Mouse (Mus musculus): ENCODE results near the gene Slc52a3. TPM values are rescaled to one million over a fixed set of nuclear protein-coding genes. Genes with fewer than 3 reads are reported as not detected.
A peak's percentile ranks its signal among the peaks of the same experiment; 100 is the strongest.

Gene Slc52a3
- polyA plus RNA-seq, 1 experiment: 0.08 TPM

DNA sequence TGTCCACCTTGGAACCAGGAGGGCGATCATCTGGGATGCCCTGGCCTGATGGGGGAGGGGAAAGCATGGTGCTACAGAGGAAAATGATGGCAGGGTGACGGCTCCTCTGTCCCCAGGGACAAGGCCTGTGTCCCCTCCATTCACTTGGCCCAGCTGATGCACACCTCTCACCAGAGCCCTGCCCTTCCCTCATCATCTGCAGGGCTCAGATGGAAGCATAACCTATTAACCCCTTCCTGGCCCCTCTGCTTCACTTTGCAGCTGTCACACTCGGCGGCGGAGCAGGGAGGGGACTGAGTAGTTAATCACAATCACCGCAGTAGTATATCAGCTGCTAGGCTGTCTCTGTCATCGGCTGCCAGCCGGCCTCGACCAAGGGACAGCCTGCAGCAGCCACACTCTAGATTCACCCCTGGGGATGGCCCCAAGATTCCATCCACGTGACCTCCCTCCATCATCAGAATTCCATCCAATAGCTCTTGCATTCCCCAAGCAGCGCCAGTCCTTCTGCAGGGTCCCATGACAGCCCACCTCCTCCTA is 28.6 kb downstream of the Slc52a3 start:
- Histone ChIP-seq H3K79me2 (ENCODE audit: control insufficient read depth, insufficient read depth) (no peaks in the 10 kb centered on the region), H3K36me3 (ENCODE audit: control insufficient read depth, insufficient read depth) (no peaks in the 10 kb centered on the region), H3K27me3 (ENCODE audit: control insufficient read depth, insufficient read depth, insufficient read length) (peaks cover 34% of the 10 kb centered on the region), H3ac (ENCODE audit: control insufficient read depth, insufficient read length, low read depth) (no peak overlapping the region), H3K79me3 (ENCODE audit: low read depth) (no peaks in the 10 kb centered on the region), H3K4me3 (ENCODE audit: insufficient read depth, poor library complexity, severe bottlenecking) (no peak overlapping the region)
- no peak for TF ChIP-seq MYOD1 (IDR thresholded peaks at IDR 0.05; ENCODE audit: control insufficient read depth, insufficient read length, low read depth)
- TF ChIP-seq MYOG (IDR thresholded peaks at IDR 0.05; ENCODE audit: control insufficient read depth, extremely low read depth, insufficient read length): no peak
- TF ChIP-seq USF1 (IDR thresholded peaks at IDR 0.05; ENCODE audit: low read depth): no peak
- TF ChIP-seq MAX (IDR thresholded peaks at IDR 0.05): no peak
- TF ChIP-seq FOSL1 (IDR thresholded peaks at IDR 0.05; ENCODE audit: insufficient read depth, low read length, poor library complexity, severe bottlenecking): no peak
- TF ChIP-seq CTCF (IDR thresholded peaks at IDR 0.05; ENCODE audit: control insufficient read depth, insufficient read depth, insufficient read length): no peak

DNA sequence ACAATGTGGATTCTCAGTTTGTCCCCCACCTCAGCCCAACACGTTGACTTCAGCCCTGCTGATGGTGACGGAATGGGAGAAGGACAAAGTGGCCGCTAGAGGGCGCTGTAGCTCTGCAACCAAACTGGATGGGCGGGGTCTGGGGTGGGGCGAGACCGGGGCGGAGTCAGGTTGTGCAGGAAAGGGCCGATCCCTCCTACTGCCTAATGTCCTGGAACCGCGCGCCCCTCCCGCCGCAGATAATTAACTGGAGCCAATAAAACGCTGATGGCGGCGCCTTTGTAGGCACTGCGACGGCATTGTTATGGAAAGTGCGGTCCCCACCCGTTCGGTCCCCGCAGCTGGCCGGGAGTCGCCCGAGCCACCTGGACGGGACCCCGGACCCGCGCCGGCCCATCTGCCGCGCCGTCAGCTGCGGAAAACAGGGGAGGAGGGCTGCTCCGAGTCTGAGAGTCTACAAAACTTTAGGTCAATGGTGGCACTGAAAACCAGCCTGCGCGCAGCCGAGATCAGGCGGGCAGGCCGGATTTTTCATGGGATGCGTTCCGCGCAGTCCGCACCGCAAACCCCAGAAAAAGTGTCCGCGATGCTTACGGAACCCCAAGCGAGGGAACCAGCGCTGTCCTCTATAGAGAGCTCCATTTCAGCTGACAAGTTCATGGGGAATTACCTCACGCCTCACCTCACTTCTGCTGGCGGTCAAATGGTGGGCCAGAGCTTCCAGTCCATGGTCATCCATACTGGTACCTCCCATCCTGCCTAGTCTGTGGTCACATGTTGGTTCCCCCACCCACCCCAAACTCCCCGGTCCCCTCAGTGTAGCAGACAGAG is 33.2 kb downstream of the Slc52a3 start:
- TF ChIP-seq CTCF (IDR thresholded peaks at IDR 0.05; ENCODE audit: control insufficient read depth, insufficient read depth, insufficient read length) (peak; percentile 82), MYOG (IDR thresholded peaks at IDR 0.05; ENCODE audit: control insufficient read depth, extremely low read depth, insufficient read length) (no peak), MAX (IDR thresholded peaks at IDR 0.05) (no peak), FOSL1 (IDR thresholded peaks at IDR 0.05; ENCODE audit: insufficient read depth, low read length, poor library complexity, severe bottlenecking) (no peak), USF1 (IDR thresholded peaks at IDR 0.05; ENCODE audit: low read depth) (no peak), MYOD1 (IDR thresholded peaks at IDR 0.05; ENCODE audit: control insufficient read depth, insufficient read length, low read depth) (no peak), CEBPB (IDR thresholded peaks at IDR 0.05; ENCODE audit: low read depth) (no peak)
- Histone ChIP-seq H3K79me2 (ENCODE audit: control insufficient read depth, insufficient read depth) (no peaks in the 10 kb centered on the region), H3K79me3 (ENCODE audit: low read depth) (no peaks in the 10 kb centered on the region), H3ac (ENCODE audit: control insufficient read depth, insufficient read length, low read depth) (peak overlapping the region; percentile 10), H3K27me3 (ENCODE audit: control insufficient read depth, insufficient read depth, insufficient read length) (peaks cover 33% of the 10 kb centered on the region), H3K4me3 (ENCODE audit: insufficient read depth, poor library complexity, severe bottlenecking) (no peak overlapping the region), H3K36me3 (ENCODE audit: control insufficient read depth, insufficient read depth) (no peaks in the 10 kb centered on the region)

DNA sequence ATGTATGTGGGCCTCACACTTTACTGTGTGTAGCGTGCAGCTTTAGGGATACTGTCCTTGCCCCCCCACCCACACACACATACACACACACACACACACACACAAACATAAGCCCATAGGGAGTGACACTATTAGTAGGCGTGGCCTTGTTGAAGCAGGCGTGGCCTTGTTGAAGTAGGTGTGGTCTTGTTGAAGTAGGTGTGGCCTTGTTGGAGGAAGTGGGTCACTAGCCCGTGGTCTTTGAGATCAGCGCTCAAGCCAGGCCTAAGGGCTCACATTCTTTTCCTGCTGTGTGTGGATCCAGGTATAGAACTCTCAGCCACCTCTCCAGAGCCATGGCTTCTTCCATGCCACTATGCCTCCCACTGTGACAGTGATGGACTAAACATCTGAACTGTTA is 34.7 kb downstream of the Slc52a3 start:
- TF ChIP-seq CEBPB (IDR thresholded peaks at IDR 0.05; ENCODE audit: low read depth) (no peak), MYOD1 (IDR thresholded peaks at IDR 0.05; ENCODE audit: control insufficient read depth, insufficient read length, low read depth) (no peak), MAX (IDR thresholded peaks at IDR 0.05) (no peak), FOSL1 (IDR thresholded peaks at IDR 0.05; ENCODE audit: insufficient read depth, low read length, poor library complexity, severe bottlenecking) (no peak), CTCF (IDR thresholded peaks at IDR 0.05; ENCODE audit: control insufficient read depth, insufficient read depth, insufficient read length) (no peak), USF1 (IDR thresholded peaks at IDR 0.05; ENCODE audit: low read depth) (no peak), MYOG (IDR thresholded peaks at IDR 0.05; ENCODE audit: control insufficient read depth, extremely low read depth, insufficient read length) (no peak)
- no peaks in the 10 kb centered on the region for H3K79me2 ChIP-seq (ENCODE audit: control insufficient read depth, insufficient read depth)
- no peak overlapping the region for H3ac ChIP-seq (ENCODE audit: control insufficient read depth, insufficient read length, low read depth)
- no peaks in the 10 kb centered on the region for H3K79me3 ChIP-seq (ENCODE audit: low read depth)
- H3K4me3 ChIP-seq (ENCODE audit: insufficient read depth, poor library complexity, severe bottlenecking): no peak overlapping the region
- H3K36me3 ChIP-seq (ENCODE audit: control insufficient read depth, insufficient read depth): no peaks in the 10 kb centered on the region
- H3K27me3 ChIP-seq (ENCODE audit: control insufficient read depth, insufficient read depth, insufficient read length): peaks cover 22% of the 10 kb centered on the region

DNA sequence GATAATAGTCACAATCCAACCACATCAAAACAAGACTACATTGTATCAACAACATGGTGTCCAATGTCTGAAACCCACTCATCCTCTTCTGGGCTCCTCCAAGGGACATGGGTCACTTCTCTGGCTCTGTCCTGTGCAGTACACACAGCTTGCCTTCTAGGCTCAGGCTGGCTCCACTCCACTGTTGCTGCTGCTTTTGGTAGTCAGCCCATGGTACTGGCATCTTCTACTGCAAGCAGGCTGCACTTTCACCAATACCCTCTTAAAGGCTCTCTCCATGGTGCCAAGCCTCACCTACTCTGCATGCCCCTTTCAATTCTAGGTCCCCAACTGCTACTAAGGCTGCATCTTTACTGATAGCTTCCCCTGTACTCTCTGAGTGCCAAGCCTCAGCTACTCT is 43.8 kb downstream of the Slc52a3 start:
- Histone ChIP-seq H3K79me2 (ENCODE audit: control insufficient read depth, insufficient read depth) (no peaks in the 10 kb centered on the region), H3ac (ENCODE audit: control insufficient read depth, insufficient read length, low read depth) (no peak overlapping the region), H3K27me3 (ENCODE audit: control insufficient read depth, insufficient read depth, insufficient read length) (peaks cover 10% of the 10 kb centered on the region), H3K4me3 (ENCODE audit: insufficient read depth, poor library complexity, severe bottlenecking) (no peak overlapping the region), H3K79me3 (ENCODE audit: low read depth) (no peaks in the 10 kb centered on the region), H3K36me3 (ENCODE audit: control insufficient read depth, insufficient read depth) (no peaks in the 10 kb centered on the region)
- no peak for TF ChIP-seq MYOG (IDR thresholded peaks at IDR 0.05; ENCODE audit: control insufficient read depth, extremely low read depth, insufficient read length)
- TF ChIP-seq CTCF (IDR thresholded peaks at IDR 0.05; ENCODE audit: control insufficient read depth, insufficient read depth, insufficient read length): no peak
- TF ChIP-seq CEBPB (IDR thresholded peaks at IDR 0.05; ENCODE audit: low read depth): no peak
- TF ChIP-seq MAX (IDR thresholded peaks at IDR 0.05): no peak

DNA sequence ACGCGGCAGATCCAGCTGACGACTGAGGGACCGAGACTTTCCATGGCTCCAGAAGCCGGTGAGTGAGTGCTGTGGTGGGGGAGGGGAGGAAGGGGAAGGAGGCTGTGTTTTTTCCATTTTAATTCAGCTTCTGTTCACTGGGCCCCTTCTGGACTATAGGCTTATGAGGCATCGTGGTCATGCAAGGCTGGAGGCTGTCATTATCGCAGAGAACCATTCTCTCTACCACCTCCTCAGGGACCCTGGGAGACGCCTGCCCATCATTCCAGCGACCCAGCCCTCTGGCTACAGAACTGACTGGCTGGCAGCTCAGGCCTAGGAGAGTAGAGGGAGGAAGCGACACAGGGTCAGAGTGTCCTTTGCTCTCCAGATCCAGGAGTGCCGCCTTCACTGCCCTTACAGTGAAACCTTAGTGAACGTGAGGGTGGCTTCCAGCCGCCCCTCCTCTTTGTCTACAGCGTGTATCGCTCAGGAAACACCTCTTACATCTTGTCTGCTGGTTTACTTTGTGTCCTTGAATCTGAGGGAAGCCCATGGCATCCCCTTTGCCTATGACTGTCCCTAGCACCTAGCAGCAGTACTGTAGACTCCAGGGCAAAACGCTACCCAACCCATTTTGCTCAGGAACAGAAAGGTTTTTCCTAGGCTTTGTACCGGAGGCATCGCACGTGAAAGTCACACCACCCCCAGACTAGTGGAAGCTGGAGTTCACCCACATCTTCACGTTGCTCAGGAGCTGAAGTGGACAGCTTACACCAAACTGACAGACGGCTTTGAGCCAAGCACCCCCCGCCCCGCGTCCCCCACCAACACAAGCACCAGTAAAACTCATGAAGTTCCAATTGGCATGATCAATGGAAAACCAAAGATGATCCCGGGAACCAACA is 51.0 kb downstream of the Slc52a3 start:
- H3K27me3 ChIP-seq (ENCODE audit: control insufficient read depth, insufficient read depth, insufficient read length): peaks cover 43% of the 10 kb centered on the region
- H3K36me3 ChIP-seq (ENCODE audit: control insufficient read depth, insufficient read depth): no peaks in the 10 kb centered on the region
- no peak overlapping the region for H3ac ChIP-seq (ENCODE audit: control insufficient read depth, insufficient read length, low read depth)
- H3K79me2 ChIP-seq (ENCODE audit: control insufficient read depth, insufficient read depth): no peaks in the 10 kb centered on the region
- H3K79me3 ChIP-seq (ENCODE audit: low read depth): no peaks in the 10 kb centered on the region
- no peak for TF ChIP-seq CEBPB (IDR thresholded peaks at IDR 0.05; ENCODE audit: low read depth)
- no peak for TF ChIP-seq MAX (IDR thresholded peaks at IDR 0.05)
- no peak overlapping the region for H3K4me3 ChIP-seq (ENCODE audit: insufficient read depth, poor library complexity, severe bottlenecking)
